Mouse (Mus musculus): ENCODE measurements at regions not wholly inside any gene's neighbourhood (a gene's known extent, or its start where the extent isn't known, plus 50 kb on each side); places are given as distances from the start of the nearest gene placed in this dataset.

DNA sequence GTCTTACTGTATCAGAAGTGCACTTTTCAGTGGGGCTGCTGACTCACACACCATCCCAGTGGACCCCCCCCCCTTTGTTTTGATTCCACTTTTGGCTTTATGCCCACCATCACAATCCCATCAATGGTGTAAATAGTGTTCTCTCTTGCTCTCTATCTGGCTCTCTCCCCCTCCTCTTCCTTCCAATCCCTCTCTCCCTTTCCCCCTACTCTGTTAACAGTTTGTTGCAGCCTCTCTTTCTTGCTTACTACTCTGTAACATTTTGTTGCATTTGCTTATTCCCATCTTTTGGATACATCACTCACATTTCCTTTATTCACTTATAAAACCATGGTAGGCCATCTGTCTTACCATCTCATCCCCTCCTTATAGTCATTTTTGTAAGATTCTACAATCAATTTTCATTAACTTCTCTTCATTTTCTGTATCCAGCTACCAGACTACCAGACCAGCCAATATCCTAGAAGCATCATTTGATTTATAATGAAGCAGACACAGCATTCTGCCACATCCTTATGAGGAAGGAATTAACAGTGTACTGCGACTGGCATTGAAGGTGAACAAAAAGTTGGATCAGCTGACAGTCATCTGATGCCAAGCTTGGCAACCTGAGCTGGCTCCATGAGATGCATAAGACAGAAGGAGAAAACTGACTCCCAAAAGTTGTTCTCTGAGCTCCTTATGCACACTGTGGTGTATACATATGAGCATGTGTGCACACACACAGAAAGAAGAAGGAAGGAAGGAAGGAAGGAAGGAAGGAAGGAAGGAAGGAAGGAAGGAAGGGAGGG, 181.5 kb upstream of the Plcz1 start:
- no peak for TF ChIP-seq GATA1 (IDR thresholded peaks at IDR 0.05; ENCODE audit: borderline replicate concordance, low read length)
- TF ChIP-seq FLI1 (IDR thresholded peaks at IDR 0.05; ENCODE audit: low read length): no peak

Measured in megakaryocyte, embryonic 14.5 days (primary cell).